Mouse (Mus musculus) thymus, postnatal 0 days (tissue): Measurements from ENCODE around the gene 0610040J01Rik. TPM values are rescaled to one million over a fixed set of nuclear protein-coding genes. Genes with fewer than 3 reads are reported as not detected.

Source experiments
- DNase-seq: peaks from one replicate; pipeline ENCODE4 v3.0.0-alpha.2; 2015; ENCODE audit warnings: low spot score
- polyA plus RNA-seq: library from polyadenylated mRNA; unstranded; fragments of >200 nt; fragmentation: Nextera tagmentation; extraction: Ambion mirVana; gene quantifications from 2 replicates; pipeline ENCODE4 v1.2.1, GENCODE M21; 2015

Gene 0610040J01Rik
- polyA plus RNA-seq, 1 experiment from 2014 or later = 0.47 TPM

GRCm38 (mm10) chr5:63897820-63898110 is 85.6 kb downstream of the 0610040J01Rik start:
- DNase-seq = no peak

DNA sequence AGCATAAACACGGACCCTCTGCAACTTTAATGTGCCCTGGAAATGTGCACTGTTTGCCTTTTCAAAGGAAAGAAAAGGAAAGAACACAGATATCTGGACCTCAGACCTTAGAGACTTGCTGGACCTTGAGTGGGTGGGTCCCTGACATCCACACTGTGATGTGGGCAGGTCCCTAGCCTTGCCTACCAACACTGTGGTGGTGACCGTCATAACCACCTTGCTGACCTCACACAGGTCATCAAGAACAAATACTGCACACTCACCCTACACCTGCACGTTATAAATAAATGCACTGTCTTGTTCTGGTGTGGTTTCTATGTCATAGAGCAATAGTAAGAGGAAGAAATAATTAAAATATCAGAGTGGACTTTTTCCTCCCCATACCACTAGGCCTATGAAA is 91.2 kb downstream of the 0610040J01Rik start:
- DNase-seq = no peak

GRCm38 (mm10) chr5:63906149-63907093 is 94.3 kb downstream of the 0610040J01Rik start:
- DNase-seq = peak; percentile 82

GRCm38 (mm10) chr5:63907513-63907912 is 95.3 kb downstream of the 0610040J01Rik start:
- DNase-seq = no peak

GRCm38 (mm10) chr5:63910171-63910960 is 98.2 kb downstream of the 0610040J01Rik start:
- DNase-seq = no peak

GRCm38 (mm10) chr5:63914896-63915295 is 102.7 kb downstream of the 0610040J01Rik start:
- no peak for DNase-seq

DNA sequence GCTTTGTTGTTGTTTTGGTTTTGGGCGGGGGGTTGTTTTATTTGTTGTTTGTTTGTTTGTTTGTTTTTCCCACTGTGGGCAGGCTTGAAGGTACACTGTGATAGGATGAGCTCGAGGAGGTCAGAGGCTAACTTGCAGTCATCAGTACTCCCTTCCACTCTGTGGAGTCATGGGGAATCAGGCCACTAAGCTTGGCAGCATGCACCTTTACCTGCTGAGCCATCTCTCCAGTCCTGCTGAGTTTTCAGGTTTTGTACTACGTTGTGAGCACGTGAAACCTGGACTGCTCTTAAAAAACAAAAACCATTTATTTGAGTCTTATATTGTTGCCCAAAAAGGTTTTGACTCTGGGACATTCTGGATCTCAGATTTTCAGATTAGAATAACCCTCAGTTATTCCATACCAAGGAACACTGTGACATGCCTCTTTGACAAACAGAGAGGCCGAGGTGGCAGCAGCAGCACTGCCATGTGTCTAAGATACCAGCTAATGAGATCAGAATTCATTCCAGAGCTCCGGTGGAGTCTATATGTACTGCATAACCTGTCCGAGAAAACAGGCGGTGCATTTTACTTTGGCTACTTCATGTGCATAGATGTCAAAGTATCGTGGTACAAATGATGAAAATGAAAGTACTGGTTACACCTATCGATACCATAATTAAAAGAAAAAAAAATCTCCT is 104.4 kb downstream of the 0610040J01Rik start:
- no peak for DNase-seq

- no peak for DNase-seq
Observed at GRCm38 (mm10) chr5:63918201-63918600, 106.0 kb downstream of the 0610040J01Rik start.

DNA sequence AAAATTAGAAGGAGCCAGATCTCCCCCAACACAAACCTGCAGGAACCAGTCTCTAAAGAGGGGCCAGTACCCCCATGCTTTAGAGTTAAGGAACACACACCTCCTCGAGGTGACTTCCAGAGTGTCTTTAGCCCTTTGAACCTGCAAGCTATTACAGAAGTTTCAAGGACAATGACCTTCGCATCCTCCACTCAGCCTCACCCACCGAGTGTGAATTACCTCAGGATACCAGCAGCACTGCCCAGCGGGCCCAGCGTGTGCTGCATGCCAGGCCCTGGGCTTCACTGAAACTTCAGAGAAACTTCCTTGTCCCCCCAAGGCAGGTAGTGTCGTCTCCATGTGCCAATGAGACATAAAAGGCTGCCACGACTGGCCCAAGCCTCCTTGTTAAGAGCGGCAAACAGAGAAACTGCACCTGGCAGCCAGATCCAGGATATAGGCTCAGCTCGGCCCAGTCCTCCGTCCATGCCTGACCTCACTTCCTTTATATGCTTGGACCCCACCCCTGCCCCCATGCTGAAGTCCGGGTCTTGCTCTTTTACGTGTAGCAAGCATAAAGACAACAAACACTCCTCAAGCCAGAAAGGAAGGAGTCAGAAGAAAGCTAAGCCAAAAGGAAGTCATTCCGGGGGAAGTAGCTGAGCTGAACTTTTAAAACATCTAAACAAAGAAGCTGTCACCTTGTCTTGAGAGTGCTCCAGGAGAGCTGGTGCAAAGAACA is 111.3 kb downstream of the 0610040J01Rik start:
- DNase-seq = no peak

- no peak for DNase-seq
Observed at GRCm38 (mm10) chr5:63925035-63925628, 113.0 kb downstream of the 0610040J01Rik start.

DNA sequence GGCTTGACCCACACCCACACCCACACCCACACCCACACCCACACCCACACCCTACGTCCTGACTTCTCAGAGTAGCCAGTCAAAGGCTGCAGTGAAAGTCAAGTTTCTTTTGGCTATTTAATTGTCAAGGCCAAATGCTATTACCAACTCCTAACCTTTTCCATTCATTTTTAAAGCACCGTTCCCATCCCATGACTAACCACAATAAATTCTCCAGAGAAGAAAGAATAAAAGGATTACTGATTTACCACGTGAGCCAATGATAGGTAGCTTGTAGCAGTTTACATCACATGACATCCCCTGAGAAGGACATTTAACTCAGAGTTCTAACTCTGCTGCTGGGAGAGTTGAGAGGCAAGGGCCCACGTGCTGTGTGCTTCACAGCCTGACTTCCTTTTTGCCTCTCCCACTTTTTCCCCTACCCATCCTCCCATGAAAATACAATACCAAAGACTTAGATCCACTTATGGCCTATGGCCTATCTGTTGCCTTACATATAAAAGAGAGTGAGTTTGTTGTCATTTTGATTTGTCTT is 118.7 kb downstream of the 0610040J01Rik start:
- no peak for DNase-seq

- DNase-seq = no peak
Observed at GRCm38 (mm10) chr5:63932829-63933228, 120.7 kb downstream of the 0610040J01Rik start.

- no peak for DNase-seq
Observed at GRCm38 (mm10) chr5:63935581-63935980, 123.4 kb downstream of the 0610040J01Rik start.

GRCm38 (mm10) chr5:63936740-63937139 is 124.6 kb downstream of the 0610040J01Rik start:
- no peak for DNase-seq

DNA sequence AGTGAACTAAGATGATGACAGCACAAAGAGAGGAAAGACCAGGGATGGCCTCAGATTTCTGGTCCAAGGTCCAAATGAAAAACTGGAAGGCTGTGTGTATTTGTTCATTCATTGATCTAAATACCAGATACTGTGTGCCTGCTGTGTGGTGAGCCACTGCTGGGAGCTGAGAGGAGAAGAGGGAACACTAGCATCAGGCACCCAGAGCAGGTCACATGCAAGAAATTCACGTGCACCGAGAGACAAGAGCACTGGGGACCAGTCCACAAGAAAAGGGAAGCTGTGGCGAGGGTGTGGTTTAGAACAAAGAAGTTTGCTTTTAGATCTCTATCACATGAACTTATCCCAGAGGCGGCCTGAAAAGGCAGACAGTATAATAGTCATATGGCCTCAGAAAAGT is 126.4 kb downstream of the 0610040J01Rik start:
- DNase-seq = no peak

DNA sequence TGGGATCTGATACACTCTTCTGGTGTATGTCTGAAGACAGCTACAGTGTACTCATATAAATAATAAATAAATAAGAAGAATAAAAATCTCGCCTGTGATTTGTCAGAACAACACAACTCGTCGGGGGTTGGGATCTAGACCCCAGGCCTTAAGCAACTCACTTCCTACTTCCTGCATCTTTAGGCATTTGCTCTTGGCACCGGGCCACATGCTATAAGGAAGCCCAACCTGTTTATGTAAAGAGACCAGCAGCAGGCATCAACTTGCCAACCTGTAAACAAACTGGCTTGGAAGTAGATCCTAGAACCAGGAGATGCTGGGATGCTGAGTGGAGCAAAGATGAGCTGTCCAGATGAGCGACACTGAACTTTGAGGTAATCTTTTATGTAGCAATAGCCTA is 129.7 kb downstream of the 0610040J01Rik start:
- no peak for DNase-seq

DNA sequence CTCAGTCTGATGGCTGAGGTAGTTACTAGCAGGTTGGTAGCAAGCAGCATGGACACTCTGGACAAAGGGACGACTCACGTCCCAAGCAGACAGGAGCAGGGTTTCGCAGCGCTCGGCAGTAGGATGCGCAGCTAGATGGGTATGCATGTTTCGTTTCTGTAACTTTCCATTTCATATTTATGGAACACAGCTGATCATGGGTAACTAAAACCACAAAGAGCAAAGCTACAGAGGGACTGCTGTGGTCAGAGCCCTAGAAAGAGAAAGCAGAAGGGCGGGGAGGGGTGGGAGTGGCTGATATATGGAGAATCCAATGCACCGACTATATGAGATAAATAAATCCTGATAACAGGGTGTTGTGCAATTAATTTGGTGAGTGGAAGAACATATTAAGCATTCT is 131.1 kb downstream of the 0610040J01Rik start:
- no peak for DNase-seq

- no peak for DNase-seq
Observed at GRCm38 (mm10) chr5:63947526-63947925, 135.4 kb downstream of the 0610040J01Rik start.

DNA sequence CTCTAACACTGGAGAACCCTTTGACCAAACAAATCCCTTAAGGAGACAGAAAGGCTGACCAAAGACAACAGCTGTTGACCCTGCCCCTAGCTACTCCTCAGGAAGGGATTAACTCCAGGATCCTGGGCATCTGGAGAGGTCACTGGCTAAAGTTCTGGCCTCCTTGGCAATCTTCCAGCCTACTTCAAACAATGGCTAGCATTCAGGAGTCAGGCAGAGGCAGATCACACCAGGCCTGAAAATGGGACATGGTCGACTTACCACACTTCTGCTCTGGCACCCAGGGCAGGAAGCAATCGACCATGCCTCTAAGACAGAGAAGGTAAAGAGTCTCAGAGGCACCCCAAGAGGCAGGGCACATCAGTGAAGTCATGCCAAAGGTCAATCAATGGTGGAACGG is 137.0 kb downstream of the 0610040J01Rik start:
- no peak for DNase-seq
